Mouse (Mus musculus): Measurements from ENCODE around the gene Sh2b3. TPM values are rescaled to one million over a fixed set of nuclear protein-coding genes. Genes with fewer than 3 reads are reported as not detected.

The Sh2b3 gene
- total RNA-seq, 2 experiments from 2014 or later, result 18.5 to 18.7 TPM

DNA sequence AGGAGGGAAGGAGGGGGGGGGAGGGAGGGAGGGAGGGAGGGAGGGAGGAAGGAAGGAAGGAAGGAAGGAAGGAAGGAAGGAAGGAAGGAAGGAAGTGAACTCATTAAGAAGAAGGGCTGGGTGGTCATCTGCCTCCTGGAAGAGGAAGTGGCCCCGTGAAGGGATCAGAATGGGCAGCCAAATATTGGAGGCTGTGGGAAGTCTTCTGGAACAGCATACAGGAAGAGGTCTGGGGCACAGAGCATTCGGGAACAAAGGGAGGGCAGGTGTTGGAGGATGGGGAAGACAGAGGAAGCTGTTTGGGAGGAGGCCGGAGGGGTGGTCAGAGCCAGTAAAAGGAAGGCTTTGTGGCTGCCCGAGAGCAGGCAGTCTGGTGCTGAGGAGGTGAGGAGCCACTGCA is 7.9 kb upstream of the Sh2b3 start:
- DNase-seq (ENCODE audit: low spot score in 2 of 2), result no peak

GRCm38 (mm10) chr5:121843138-121843905 is 5.9 kb upstream of the Sh2b3 start:
- DNase-seq (ENCODE audit: low spot score in 2 of 2), result no peak

GRCm38 (mm10) chr5:121842665-121843118 is 5.2 kb upstream of the Sh2b3 start:
- peak; percentile 78 to 84 for DNase-seq (ENCODE audit: low spot score in 2 of 2)

- no peak for DNase-seq (ENCODE audit: low spot score in 2 of 2)
Observed at GRCm38 (mm10) chr5:121841973-121842372, 4.5 kb upstream of the Sh2b3 start.

DNA sequence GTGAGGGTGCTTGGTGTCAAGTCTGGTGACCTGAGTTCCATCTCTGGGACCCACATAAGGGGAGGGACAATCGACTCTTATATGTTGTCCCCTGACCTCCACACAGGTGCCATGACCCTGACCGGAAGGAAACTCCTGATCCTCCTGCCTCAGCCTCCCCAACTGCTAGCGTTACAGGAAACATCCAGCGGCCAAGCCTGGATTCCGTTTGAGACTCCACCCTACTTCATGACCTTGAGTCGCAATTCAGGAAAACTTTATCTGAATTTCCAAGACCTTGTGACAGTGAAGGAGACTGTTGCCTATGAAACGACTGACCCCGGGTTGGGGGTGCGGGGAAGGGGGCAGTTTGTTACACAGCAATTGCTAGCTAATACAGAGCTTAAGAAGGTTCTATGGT is 4.1 kb upstream of the Sh2b3 start:
- no peak for DNase-seq (ENCODE audit: low spot score in 2 of 2)

DNA sequence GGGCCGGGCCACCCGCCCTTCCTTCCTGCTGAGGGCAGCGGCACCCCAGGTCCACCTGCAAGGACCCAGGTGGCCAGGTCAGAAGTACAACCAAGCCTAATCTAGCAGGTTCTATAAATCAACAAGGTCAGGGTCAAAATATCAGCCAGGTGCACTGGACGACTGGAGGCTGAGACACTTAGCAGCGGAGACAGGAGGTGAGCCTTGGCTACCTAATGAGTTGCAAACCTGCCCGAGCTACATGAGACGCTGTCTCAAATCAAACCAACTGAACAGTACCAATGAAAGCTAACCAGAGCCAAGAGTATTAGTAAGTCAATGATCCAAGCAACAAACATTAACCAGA is 1.7 kb upstream of the Sh2b3 start:
- DNase-seq (ENCODE audit: low spot score in 2 of 2), result no peak

DNA sequence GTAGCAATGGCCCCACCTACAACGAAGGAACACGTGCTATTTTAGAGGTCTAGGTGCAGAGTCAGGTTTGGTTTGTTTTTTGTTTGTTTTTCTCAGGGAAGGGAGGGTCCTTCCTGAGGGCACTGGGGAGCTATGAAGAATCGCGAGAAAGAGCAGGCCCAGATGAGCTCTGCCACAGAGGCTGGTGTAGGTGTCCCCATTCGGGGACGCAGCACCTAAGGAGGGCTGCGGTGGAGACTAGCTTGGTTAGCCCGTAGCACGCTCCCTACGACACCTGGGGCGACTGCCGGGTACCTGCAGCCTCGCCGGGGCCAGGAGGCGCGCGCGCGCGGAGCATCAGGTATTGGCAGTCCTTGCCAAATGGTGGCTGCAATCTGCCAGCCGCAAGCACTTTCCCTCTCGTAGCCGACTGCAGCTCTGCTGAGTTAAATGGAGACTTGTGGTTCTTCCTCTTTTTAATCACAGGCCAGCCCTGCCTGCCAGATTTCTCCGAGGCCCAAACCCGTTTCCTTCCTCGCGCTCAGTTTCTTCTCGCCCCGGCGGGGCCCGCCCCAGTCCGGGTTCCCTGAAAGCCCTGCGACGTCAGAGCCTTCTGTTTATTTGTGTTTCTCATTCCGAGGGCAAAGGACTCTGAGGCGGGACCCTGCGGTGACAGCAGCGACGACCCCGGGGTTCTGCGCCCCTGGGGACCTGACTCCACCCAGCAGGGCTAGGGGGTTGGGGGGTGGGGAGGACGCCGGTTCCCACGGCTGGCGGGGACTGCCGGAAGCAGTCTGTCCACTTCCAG is 1.1 kb upstream of the Sh2b3 start:
- peak; percentile 35 to 66 for DNase-seq (ENCODE audit: low spot score in 2 of 2)

- peak; percentile 79 to 82 for DNase-seq (ENCODE audit: low spot score in 2 of 2)
Observed at GRCm38 (mm10) chr5:121836692-121837415, 592 bp downstream of the Sh2b3 start.

DNA sequence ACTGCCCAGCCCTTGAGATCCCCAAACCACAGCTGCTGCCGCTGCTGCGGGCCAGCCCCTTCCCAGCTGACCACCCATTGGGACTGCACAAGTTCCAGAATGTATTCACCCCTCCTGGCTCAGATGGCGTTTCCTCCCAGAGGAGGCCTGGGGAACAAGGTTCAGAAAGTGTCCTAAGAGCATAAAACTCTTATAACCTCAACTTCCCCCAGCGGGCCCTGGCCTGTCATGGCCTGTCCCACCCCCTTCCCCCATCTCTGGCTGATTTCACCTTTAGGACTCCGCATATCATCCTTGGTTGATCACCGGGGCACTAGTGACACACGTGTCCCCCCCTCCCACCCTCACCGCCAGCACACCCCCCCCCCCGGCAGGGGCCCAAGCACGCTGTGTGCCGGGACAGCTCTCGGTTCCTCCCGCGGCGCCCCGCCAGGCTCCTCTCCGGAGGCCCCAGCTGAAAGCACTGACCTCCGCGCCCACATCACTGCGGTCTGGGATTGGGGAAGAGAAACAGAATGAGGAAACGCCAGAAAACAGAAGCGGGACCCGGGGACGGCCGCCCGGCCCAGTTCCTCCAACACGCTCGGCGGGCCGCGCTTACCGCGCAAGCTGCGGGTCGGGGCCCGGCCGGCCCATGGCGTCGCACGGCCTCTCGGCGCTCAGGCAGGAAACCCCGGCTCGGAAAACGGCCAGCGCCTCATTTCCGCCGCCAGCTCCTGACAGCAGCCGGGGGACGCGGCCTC is 1.3 kb downstream of the Sh2b3 start:
- peak in 1 of 2 experiments; percentile 70 for DNase-seq (ENCODE audit: low spot score in 2 of 2)

DNA sequence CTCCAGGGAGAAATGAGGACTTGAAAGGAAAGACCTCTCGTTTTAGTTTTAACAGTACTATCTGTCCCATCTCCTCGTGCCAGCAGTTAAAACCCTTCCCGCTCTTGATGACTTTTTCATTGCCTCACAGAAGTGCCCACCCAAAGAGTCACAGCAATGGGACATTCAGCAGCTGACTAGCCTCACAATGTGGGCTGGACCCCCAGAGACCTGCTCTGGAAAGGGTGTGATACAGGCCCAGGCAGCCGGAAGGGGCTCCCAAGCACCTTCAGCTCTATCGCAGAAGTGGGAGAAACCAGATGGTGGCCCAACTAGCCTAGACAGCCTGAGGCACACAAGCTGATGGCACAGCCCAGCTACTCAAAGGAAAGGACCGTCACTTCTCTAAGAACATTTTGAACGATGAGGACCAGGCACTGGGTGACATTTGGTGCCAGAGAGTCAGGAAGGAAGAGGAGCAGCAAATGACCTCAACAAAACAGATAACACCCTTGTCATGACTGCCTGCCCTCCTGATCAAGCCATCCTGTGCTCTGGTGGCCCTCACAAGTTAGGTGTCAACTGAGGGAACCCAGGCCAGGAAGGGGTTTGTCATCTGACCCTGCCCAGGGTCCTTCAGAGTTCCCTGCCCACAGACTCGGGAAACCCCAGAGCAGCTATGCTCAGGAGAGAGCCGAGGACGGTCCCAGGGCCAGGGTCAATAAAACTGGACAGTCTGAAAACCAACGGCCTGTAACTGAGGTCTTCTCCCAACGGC is 2.3 kb downstream of the Sh2b3 start:
- DNase-seq (ENCODE audit: low spot score in 2 of 2), result no peak

GRCm38 (mm10) chr5:121834241-121834606 is 3.2 kb downstream of the Sh2b3 start:
- DNase-seq (ENCODE audit: low spot score in 2 of 2), result no peak

DNA sequence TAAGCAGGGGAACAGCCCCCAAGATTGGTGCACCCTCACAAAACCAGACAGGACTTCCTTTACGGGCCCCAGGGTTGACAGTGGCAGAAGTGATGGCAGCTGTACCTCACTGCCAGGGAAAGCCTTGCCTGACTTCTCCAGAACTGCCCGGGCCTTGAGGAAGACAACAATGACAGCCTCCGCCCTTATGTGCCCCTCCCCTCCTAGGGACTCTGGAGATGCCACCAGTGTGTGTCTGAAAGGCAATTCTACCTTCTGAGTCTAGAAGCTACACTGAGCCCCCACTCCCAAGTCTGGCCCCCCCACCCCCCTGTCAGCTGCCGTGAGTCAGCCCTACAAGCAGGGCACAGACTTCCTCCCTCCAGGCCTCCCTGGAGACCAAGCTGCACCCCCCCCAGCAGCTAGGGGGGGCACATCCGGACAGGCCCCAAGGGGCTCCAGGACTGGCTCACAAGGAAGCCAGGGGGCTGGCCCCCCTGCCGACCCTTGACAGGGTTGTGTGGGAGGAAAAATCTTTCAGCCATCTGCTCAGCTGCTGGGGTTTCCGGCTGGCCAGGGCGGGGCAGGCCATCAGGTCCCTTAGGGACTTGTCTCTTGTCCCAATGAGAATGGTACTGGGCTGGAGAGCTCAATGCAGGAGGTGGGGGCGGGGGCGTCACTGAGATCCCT is 3.7 kb downstream of the Sh2b3 start:
- no peak for DNase-seq (ENCODE audit: low spot score in 2 of 2)

DNA sequence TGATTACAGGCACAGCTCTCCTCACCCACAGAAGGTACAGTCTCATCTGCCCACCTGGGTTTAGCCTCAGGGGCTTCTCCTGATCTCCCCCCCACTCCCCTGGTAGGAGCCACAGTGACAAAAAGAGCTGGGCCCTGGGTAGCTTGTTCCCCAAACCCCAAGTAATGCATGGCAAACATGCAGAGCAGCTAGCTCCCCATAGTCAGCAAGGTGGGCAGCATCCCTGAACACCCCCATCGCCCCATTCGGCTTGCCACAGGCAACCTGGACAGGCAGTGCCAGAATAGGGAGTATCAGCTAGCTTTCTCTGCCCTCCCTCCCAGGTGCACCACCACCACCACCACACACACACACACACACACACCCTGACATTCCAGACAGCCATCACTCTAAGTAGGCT is 4.3 kb downstream of the Sh2b3 start:
- no peak for DNase-seq (ENCODE audit: low spot score in 2 of 2)

DNA sequence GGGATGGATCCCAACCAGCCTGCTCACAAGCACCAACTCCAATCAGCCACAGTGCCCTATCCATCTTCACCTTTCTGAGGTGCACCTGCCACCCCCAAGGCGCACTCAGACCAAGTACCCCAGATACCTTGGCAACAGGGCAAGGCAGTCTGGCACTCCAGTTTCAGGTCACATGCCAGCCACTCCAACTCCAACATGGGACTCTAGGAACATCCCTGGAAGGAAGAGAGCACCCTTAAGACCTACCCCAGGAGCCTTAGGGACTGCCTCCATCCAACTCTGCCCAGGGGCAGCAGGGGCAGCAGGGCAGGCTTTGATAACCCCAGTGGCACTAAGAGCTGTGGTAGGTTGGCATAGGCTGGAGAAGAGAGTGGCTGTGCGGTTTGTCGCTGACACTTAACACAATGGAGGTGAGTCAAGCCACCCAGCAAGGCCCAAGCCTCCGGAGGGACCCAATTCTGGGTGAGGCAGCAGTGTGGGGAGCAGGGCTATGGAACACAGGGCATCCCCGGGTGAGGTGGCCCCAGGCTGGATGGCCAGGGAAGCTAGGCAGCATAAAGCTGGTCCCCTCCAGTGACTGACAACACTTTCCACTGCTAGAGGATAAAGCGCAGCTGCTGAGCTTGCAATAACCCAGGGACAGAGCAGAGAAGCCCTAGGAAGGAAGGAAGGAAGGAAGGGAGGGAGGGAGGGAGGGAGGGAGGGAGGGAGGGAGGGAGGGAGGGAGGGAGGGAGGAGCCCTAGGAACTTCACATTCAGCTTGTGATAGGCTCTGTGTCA is 4.9 kb downstream of the Sh2b3 start:
- no peak for DNase-seq (ENCODE audit: low spot score in 2 of 2)

DNA sequence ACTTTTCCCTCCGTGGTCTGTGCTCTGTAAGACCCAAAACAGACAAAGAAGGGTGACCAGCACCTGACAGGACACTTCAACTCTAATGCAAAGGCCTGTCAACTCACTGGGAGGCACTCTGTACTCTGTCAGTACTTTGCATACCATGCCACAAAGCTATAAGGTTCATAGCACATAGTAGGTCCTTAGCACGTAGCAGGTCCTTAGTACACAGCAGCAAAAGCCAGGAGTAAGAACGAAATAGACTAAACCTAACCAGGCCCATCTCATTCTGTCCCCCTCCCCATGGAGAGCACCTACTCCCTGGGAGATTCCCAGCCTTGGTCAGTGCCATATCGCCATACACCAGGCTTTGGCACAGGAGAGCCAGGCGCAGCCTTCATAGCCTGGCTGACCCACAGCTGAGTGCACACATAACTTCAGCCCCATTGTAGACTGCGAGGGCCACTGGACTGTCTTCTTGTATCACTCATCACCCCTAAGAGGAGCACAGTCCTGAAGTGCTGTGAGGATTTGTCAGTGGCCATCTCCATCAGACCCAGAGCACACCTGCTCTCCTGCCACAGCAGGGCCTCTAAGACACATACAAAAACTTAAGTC is 6.3 kb downstream of the Sh2b3 start:
- DNase-seq (ENCODE audit: low spot score in 2 of 2), result no peak

- DNase-seq (ENCODE audit: low spot score in 2 of 2), result peak in 1 of 2 experiments; percentile 40
Observed at GRCm38 (mm10) chr5:121828491-121829432, 8.7 kb downstream of the Sh2b3 start.

GRCm38 (mm10) chr5:121827876-121828275 is 9.6 kb downstream of the Sh2b3 start:
- DNase-seq (ENCODE audit: low spot score in 2 of 2), result peak in 1 of 2 experiments; percentile 67

- DNase-seq (ENCODE audit: low spot score in 2 of 2), result no peak
Observed at GRCm38 (mm10) chr5:121825606-121826005, 11.8 kb downstream of the Sh2b3 start.

Data from layer of hippocampus, postnatal 14 days (tissue).